Mouse (Mus musculus) left cerebral cortex, adult 8-10 months (tissue): ENCODE data around the gene Btnl2. TPM values are rescaled to one million over a fixed set of nuclear protein-coding genes. Genes with fewer than 3 reads are reported as not detected.

Source experiments
- DNase-seq, 2 experiments: peaks; one replicate each; pipeline ENCODE4 v3.0.0; 2022; ENCODE audit warnings: low spot score in 2 of 2
- total RNA-seq, 4 experiments: library from RNA; stranded (reverse); gene quantifications; 2 replicates each; pipeline ENCODE4 v1.2.4; 2022

The Btnl2 gene
- total RNA-seq, 4 experiments from 2014 or later, result 0.49 to 0.82 (median 0.63) TPM

DNA sequence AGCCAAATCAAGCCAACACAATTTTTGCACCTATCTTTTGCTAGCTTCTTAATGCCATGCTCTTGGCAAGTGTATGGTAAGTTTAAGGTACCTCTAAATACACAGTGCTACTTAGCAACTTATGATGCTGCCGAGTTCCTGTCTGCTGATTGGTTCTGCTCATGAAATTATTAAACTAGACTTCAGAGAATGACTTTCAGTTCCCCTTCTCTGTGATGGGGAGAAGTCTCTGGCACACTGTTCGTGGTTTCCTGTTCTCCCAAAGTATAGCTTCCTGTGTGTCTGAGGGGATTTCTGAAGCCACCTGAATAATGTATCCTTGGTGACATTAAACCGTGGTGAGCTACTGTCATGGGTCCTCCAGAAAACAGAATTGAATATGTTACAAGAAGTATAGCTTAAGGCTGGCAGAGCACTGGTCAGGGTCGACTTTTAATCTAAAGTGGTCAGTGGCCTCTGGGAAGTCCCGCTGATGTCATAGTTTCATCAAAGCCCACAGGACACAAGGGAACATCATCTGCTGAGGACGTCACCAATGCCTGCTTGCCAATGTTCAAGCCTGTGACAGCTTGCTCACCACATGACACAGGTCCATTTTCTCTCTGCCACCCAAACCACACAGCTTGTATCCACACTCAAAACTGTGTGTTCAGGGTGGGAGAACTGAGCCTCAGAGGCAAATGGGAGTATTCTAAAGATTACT, 6.9 kb upstream of the Btnl2 start:
- peak; percentile 10 to 42 for DNase-seq

DNA sequence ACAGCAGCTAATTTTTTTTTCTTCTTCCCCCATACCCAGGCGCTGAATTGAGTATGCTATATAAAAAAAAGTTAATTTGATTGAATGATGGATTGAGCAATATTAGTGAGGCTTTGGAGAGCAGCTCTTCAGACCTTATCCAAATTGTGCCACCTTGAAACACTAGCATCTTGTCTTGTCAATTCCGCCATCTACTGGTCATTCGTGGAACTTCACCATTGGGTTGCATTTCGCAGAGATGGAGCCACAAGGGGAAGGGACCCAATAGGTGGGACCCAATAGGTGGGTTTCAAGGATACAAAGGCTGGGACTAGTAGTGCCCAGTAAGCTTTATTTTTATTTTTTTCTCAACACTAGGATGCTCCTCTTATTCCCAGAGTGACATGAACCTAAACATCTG, 5.2 kb upstream of the Btnl2 start:
- peak; percentile 10 to 56 for DNase-seq

GRCm38 (mm10) chr17:34354940-34355339, 318 bp downstream of the Btnl2 start:
- DNase-seq, result no peak

- no peak for DNase-seq
These were observed 8.4 kb downstream of the Btnl2 start for GRCm38 (mm10) chr17:34362954-34363546.

GRCm38 (mm10) chr17:34363676-34364310, 9.2 kb downstream of the Btnl2 start:
- no peak for DNase-seq

- no peak for DNase-seq
These were observed 10.4 kb downstream of the Btnl2 start for GRCm38 (mm10) chr17:34365031-34365430.

DNA sequence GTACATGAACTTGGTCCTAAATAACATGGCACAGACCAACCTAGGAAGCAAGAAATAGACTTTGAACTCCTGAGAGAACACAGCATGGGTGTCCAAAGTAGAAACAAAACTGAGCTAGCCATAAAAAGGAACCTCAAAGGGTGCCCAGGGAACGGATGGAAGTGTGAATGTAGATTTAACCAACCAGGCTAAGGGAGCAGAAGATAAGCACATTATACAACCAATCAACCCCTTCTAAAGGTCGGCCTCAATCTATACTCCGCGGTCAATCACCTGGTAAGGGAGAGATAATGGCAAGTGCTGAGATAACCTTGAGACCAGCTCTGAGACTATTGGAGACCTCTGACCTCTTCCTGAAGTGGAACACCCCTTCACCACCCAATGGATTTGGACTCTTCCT, 15.9 kb downstream of the Btnl2 start:
- no peak for DNase-seq

- no peak for DNase-seq
These were observed 18.6 kb downstream of the Btnl2 start for GRCm38 (mm10) chr17:34373055-34373709.

GRCm38 (mm10) chr17:34376847-34377246, 22.2 kb downstream of the Btnl2 start, which contains the start of gene Btnl1:
TSS of gene Btnl1 (plus strand) at chr17:34377132.
- DNase-seq, result no peak

DNA sequence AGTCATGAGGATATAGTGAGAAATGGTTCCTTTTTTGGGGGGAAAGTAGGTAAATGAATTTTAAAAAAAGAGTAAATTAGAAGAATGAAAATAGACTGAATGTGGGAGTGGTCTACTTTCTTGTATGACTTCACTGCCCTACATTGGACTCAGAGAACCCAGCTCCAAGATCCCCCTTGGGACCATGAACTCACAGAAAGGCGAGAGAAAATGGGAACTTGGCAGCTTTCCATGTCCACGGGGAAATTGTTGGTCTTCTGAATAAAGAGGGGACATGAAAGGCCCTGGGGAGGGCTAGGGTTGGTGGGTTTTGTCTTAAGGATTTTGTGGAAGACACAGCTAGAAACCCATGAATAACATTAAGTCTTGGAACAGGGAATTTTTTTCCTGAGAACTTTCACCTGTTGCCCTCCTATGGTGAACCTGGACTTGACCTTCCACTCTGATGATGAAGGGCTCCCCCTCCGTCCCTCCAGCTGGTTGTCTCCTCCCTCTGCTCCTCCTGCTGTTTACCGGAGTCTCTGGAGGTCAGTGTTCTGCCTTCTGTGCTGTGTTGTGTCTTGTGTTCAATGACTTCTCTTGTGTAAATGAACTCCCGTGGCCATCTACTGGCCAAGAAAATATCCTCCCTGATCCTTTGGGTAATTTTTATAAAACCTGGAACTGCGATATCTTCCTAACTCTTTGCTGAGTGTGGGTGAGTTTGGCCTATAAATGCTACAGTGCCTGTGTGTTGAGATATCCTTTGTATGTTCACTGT, 23.0 kb downstream of the Btnl2 start:
- no peak for DNase-seq

DNA sequence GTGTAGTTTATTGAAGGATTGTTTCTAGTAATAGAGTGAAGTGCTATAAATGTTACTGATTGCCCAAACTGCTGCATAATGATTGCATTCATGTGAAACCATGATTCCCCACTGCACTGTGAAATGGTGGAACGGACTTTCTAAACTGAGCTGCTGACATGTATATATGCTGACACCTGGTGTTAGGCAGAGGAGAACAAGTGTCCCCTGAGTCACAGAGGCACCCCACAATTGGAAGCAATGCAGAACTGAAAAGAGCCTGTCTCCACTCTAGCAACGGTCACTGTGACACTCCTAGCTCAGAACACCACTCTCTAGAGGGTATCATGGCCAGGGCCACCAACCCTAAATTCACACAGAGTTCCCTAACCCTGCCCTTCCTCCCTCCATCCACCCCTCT, 24.1 kb downstream of the Btnl2 start:
- no peak for DNase-seq

DNA sequence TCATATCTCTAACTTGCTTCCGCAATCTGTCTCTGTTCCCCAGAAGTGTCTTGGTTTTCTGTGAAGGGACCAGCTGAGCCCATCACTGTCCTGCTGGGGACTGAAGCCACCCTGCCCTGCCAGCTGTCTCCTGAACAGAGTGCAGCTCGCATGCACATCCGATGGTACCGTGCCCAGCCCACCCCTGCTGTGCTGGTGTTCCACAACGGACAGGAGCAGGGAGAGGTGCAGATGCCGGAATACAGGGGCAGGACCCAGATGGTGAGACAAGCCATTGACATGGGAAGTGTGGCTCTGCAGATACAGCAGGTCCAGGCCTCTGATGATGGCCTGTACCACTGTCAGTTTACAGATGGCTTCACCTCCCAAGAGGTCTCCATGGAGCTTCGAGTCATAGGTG, 24.8 kb downstream of the Btnl2 start:
- no peak for DNase-seq

- no peak for DNase-seq
These were observed 27.3 kb downstream of the Btnl2 start for GRCm38 (mm10) chr17:34381876-34382275.

GRCm38 (mm10) chr17:34383212-34383611, 28.6 kb downstream of the Btnl2 start:
- no peak for DNase-seq

- no peak for DNase-seq
These were observed 30.1 kb downstream of the Btnl2 start for GRCm38 (mm10) chr17:34384699-34385098.

GRCm38 (mm10) chr17:34386656-34387055, 32.0 kb downstream of the Btnl2 start:
- DNase-seq, result no peak

DNA sequence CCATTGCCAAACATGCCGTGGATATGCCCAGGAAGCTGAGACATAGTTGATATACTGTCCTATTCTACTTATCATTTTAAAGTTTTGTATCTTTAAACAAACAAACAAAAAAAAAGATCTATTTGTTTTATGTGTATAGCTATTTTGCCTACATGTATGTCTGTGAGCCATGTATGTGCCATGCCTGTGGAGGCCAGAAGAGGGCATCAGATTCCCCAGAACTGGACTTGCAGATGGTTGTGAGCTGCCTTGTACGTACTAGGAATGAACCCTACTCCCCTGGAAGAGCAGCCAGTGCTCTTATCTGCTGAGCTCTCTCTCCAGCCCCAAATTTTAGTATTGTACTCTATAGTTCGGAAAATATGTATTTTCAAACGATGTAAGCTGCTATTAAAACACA, 33.9 kb downstream of the Btnl2 start:
- DNase-seq, result no peak

GRCm38 (mm10) chr17:34391507-34391906, 36.9 kb downstream of the Btnl2 start:
- DNase-seq, result no peak

- DNase-seq, result no peak
These were observed 37.7 kb downstream of the Btnl2 start for GRCm38 (mm10) chr17:34392321-34392720.

- no peak for DNase-seq
These were observed 42.7 kb downstream of the Btnl2 start for GRCm38 (mm10) chr17:34397357-34397756.

DNA sequence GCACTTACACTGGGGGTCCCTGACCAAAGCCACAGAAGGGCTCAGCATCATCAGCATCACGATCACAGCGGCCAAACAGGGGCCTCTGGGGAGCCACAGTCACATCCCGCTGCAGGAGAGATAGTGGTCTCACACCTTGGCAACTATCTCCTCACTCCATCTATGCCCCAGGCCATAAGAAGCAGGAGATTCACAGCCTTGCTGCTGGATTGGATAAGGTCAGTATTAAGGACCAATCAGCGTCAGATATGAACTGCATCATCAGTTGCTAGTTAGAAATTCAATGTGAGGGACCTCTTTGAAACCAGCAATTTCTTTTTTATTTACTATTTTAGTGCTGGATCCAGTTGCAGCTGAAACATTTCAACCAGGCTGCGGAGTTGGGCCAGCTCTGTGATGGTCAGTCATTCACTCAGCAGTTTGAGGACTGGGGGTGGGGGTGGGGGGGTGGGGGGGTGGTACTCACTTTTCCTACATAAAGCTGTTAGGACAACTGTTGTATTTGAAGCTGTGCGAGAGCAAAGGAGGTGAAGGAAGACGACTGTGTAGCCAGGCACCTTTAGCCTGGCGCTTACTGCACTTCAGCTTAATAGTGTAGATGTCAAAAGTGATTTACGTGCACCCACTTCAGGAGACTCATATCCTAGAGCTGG, 43.6 kb downstream of the Btnl2 start:
- DNase-seq, result peak in 1 of 2 experiments; percentile 48
